Mouse (Mus musculus): ENCODE results near the gene Rcn3. TPM values are rescaled to one million over a fixed set of nuclear protein-coding genes. Genes with fewer than 3 reads are reported as not detected.

Rcn3 gene
- polyA plus RNA-seq, 1 experiment from 2014 or later: 162 TPM

DNA sequence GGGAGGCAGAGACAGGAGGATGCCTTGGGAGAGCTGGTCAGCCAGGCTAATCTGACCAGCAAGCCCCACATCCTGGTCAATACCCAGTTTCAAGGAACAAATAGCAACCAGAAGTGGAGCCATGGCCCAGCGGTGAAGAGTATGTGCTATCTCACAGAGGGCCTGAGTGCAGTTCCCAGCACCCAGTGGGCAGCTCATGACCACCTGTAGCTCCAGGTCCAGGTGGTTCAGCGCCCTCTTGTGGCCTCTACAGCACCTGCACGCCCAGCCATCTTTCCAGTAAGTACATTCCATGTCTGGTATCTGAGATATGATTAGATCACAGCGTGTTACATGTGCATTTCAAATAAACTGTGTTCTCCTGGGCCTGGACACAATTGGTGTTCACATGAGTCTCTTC lies 5.9 kb downstream of the Rcn3 start:
- no peak overlapping the region for H3K27ac ChIP-seq (ENCODE audit: low read length)
- H3K4me3 ChIP-seq (ENCODE audit: low read depth, low read length): no peak overlapping the region
- no peaks in the 10 kb centered on the region for H3K36me3 ChIP-seq (ENCODE audit: insufficient read depth, low read length)
- peak; percentile 45 for TF ChIP-seq CTCF (IDR thresholded peaks at IDR 0.05)
- TF ChIP-seq EP300 (IDR thresholded peaks at IDR 0.05): no peak
- no peak overlapping the region for H3K9ac ChIP-seq (replicated peaks; ENCODE audit: low read depth)
- no peak overlapping the region for H3K4me2 ChIP-seq (replicated peaks; ENCODE audit: low read depth, low read length)
- WGBS: 81% methylated on average over 4 of the region's 4 CpGs
- no peaks in the 10 kb centered on the region for H3K27me3 ChIP-seq (replicated peaks; ENCODE audit: insufficient read depth, low read length)
- DNase-seq (ENCODE audit: low spot score) (no peak), ATAC-seq (no peak)
- no peaks in the 10 kb centered on the region for H3K4me1 ChIP-seq (ENCODE audit: insufficient read depth, low read depth, low read length)
- no peaks in the 10 kb centered on the region for H3K9me3 ChIP-seq (ENCODE audit: low read length)

DNA sequence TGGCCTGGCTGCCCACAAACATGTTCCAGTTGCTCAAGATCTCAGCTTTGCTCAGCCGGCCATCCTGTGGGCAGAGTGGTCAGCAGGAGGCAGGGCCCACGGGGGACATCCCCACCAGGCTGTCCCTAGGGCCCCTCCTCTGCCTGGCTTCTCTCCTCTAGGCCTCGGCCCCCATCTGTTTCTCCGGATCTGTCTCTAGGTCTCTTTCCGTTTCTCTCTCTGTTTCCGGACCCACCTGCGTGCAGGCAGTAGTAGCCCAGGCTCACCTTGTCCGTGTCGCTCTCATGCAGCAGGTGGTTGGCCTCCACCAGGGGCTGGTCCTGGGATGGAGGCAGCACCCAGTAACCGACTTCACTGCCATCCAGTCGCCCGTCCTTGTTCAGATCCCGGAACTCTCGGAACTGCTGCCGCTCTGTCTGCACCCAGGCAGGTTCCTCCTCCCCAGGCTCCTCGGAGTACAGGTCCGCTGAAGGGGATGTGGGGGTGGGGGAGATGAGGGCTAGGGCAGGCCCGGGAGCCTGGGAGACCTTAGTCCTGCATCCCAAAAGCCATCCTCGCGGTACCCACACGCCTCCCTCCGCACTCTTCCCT lies 8.6 kb downstream of the Rcn3 start:
- H3K4me1 ChIP-seq (ENCODE audit: insufficient read depth, low read depth, low read length): no peaks in the 10 kb centered on the region
- H3K36me3 ChIP-seq (ENCODE audit: insufficient read depth, low read length): no peaks in the 10 kb centered on the region; the same call in 1 of the 2 replicates
- H3K4me2 ChIP-seq (replicated peaks; ENCODE audit: low read depth, low read length): no peak overlapping the region
- no peak overlapping the region for H3K9ac ChIP-seq (replicated peaks; ENCODE audit: low read depth)
- no peak overlapping the region for H3K4me3 ChIP-seq (ENCODE audit: low read depth, low read length)
- no peak for DNase-seq (ENCODE audit: low spot score)
- 79% methylated on average over 22 of the region's 22 CpGs for WGBS
- peak overlapping the region; percentile 58; the same call in 1 of the 2 replicates for H3K27ac ChIP-seq (ENCODE audit: low read length)
- no peaks in the 10 kb centered on the region for H3K9me3 ChIP-seq (ENCODE audit: low read length)
- ATAC-seq: no peak
- TF ChIP-seq CTCF (IDR thresholded peaks at IDR 0.05) (no peak), EP300 (IDR thresholded peaks at IDR 0.05) (no peak)
- H3K27me3 ChIP-seq (replicated peaks; ENCODE audit: insufficient read depth, low read length): no peaks in the 10 kb centered on the region

GRCm38 (mm10) chr7:45082401-45083299 lies 9.4 kb downstream of the Rcn3 start:
- Histone ChIP-seq H3K4me3 (ENCODE audit: low read depth, low read length) (no peak overlapping the region), H3K36me3 (ENCODE audit: insufficient read depth, low read length) (peaks cover 2% of the 10 kb centered on the region; the same call in 1 of the 2 replicates), H3K27ac (ENCODE audit: low read length) (peak overlapping the region; percentile 58), H3K4me2 (replicated peaks; ENCODE audit: low read depth, low read length) (0 out of 2 replicates have a peak overlapping the region, but pooled peaks have one; percentile 2), H3K4me1 (ENCODE audit: insufficient read depth, low read depth, low read length) (no peaks in the 10 kb centered on the region), H3K9ac (replicated peaks; ENCODE audit: low read depth) (no peak overlapping the region), H3K27me3 (replicated peaks; ENCODE audit: insufficient read depth, low read length) (no peaks in the 10 kb centered on the region), H3K9me3 (ENCODE audit: low read length) (no peaks in the 10 kb centered on the region)
- peak; percentile 56 for ATAC-seq
- peak; percentile 41 for TF ChIP-seq CTCF (IDR thresholded peaks at IDR 0.05)
- TF ChIP-seq EP300 (IDR thresholded peaks at IDR 0.05): peak; percentile 45; the same call in 1 of the 2 replicates
- peak; percentile 70 for DNase-seq (ENCODE audit: low spot score)
- WGBS: 56% methylated on average over 25 of the region's 25 CpGs

GRCm38 (mm10) chr7:45081016-45081415 lies 11.0 kb downstream of the Rcn3 start:
- H3K27ac ChIP-seq (ENCODE audit: low read length): no peak overlapping the region
- no peak for ATAC-seq

GRCm38 (mm10) chr7:45079856-45080255 lies 12.2 kb downstream of the Rcn3 start:
- TF ChIP-seq EP300 (IDR thresholded peaks at IDR 0.05) (no peak; the same call in 1 of the 2 replicates), CTCF (IDR thresholded peaks at IDR 0.05) (peak; percentile 96)
- Histone ChIP-seq H3K9ac (replicated peaks; ENCODE audit: low read depth) (no peak overlapping the region), H3K27ac (ENCODE audit: low read length) (no peak overlapping the region), H3K4me3 (ENCODE audit: low read depth, low read length) (no peak overlapping the region), H3K4me1 (ENCODE audit: insufficient read depth, low read depth, low read length) (no peaks in the 10 kb centered on the region), H3K9me3 (ENCODE audit: low read length) (no peaks in the 10 kb centered on the region), H3K4me2 (replicated peaks; ENCODE audit: low read depth, low read length) (no peak overlapping the region), H3K27me3 (replicated peaks; ENCODE audit: insufficient read depth, low read length) (no peaks in the 10 kb centered on the region), H3K36me3 (ENCODE audit: insufficient read depth, low read length) (peaks cover 16% of the 10 kb centered on the region)
- under 1% methylated on average over 10 of the region's 10 CpGs for WGBS
- peak; percentile 44 for ATAC-seq
- peak; percentile 92 for DNase-seq (ENCODE audit: low spot score)

More at GRCm38 (mm10) chr7:45081016-45081415, 11.0 kb downstream of the Rcn3 start:
- Histone ChIP-seq H3K4me2 (replicated peaks; ENCODE audit: low read depth, low read length) (no peak overlapping the region), H3K27me3 (replicated peaks; ENCODE audit: insufficient read depth, low read length) (no peaks in the 10 kb centered on the region), H3K36me3 (ENCODE audit: insufficient read depth, low read length) (peaks cover 15% of the 10 kb centered on the region), H3K4me3 (ENCODE audit: low read depth, low read length) (no peak overlapping the region), H3K9me3 (ENCODE audit: low read length) (no peaks in the 10 kb centered on the region), H3K9ac (replicated peaks; ENCODE audit: low read depth) (no peak overlapping the region), H3K4me1 (ENCODE audit: insufficient read depth, low read depth, low read length) (no peaks in the 10 kb centered on the region)
- no peak for DNase-seq (ENCODE audit: low spot score)
- TF ChIP-seq CTCF (IDR thresholded peaks at IDR 0.05): no peak
- TF ChIP-seq EP300 (IDR thresholded peaks at IDR 0.05): no peak
- WGBS: 52% methylated on average over 5 of the region's 5 CpGs

DNA sequence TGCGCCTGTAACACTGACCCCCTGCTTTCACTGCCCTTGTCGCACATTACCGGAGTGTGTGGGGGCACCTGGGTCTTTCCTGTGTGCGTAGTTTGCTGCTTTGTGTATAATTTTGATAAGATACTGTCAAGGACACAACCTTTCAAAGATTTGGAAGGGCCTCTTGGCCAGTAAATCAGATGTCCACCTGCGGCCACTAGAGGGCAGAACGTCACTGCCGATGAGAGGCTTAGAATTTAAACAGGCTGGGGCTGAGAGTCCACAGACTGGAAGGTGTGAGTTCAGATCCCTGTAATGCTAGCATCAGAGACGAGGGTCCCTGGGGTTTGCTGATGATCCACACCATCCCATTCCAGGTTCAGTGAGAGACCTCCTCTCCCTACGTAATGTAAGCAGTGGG lies 13.5 kb downstream of the Rcn3 start:
- Histone ChIP-seq H3K9ac (replicated peaks; ENCODE audit: low read depth) (no peak overlapping the region), H3K4me2 (replicated peaks; ENCODE audit: low read depth, low read length) (no peak overlapping the region), H3K4me1 (ENCODE audit: insufficient read depth, low read depth, low read length) (no peaks in the 10 kb centered on the region), H3K9me3 (ENCODE audit: low read length) (no peaks in the 10 kb centered on the region), H3K36me3 (ENCODE audit: insufficient read depth, low read length) (peaks cover 16% of the 10 kb centered on the region), H3K4me3 (ENCODE audit: low read depth, low read length) (no peak overlapping the region), H3K27ac (ENCODE audit: low read length) (no peak overlapping the region), H3K27me3 (replicated peaks; ENCODE audit: insufficient read depth, low read length) (no peaks in the 10 kb centered on the region)
- 23% methylated on average over 9 of the region's 9 CpGs for WGBS
- ATAC-seq (peak; percentile 30; the same call in 1 of the 2 replicates), DNase-seq (ENCODE audit: low spot score) (peak; percentile 84)
- peak; percentile 91 for TF ChIP-seq CTCF (IDR thresholded peaks at IDR 0.05)
- no peak for TF ChIP-seq EP300 (IDR thresholded peaks at IDR 0.05)

All from lung, postnatal 0 days (tissue).